Mouse (Mus musculus) intestine, embryonic 15.5 days (tissue): ENCODE measurements around the gene Serinc5. TPM values are rescaled to one million over a fixed set of nuclear protein-coding genes. Genes with fewer than 3 reads are reported as not detected.

Experiments
- ATAC-seq: fragments of 200-750 bp; cut with Nextera tagmentation; 2 replicates; pipeline ENCODE4 v1.8.0; 2017; ENCODE audit warnings: moderate TSS enrichment, moderate library complexity
- H3K27ac ChIP-seq: fragments of 300-500 bp; sonication (generic); 2 replicates; pipeline ENCODE4 v1.5.1; 2015; ENCODE audit warnings: mild to moderate bottlenecking, inconsistent platforms
- H3K27me3 ChIP-seq: fragments of 300-500 bp; sonication (generic); replicated peaks from 2 replicates; pipeline ENCODE4 v1.6.1; 2015; ENCODE audit warnings: inconsistent platforms
- H3K36me3 ChIP-seq: fragments of 300-500 bp; sonication (generic); 2 replicates; pipeline ENCODE4 v1.6.1; 2015; ENCODE audit warnings: inconsistent platforms
- H3K4me1 ChIP-seq: fragments of 300-500 bp; sonication (generic); replicated peaks from 2 replicates; pipeline ENCODE4 v1.6.1; 2015; ENCODE audit warnings: inconsistent platforms
- H3K4me2 ChIP-seq: fragments of 300-500 bp; sonication (generic); replicated peaks from 2 replicates; pipeline ENCODE4 v1.6.1; 2015; ENCODE audit warnings: mild to moderate bottlenecking, inconsistent platforms
- H3K4me3 ChIP-seq: fragments of 300-500 bp; sonication (generic); replicated peaks from 2 replicates; pipeline ENCODE4 v1.5.1; 2015; ENCODE audit warnings: inconsistent platforms
- H3K9ac ChIP-seq: fragments of 300-500 bp; sonication (generic); 2 replicates; pipeline ENCODE4 v1.6.1; 2015; ENCODE audit warnings: inconsistent platforms
- H3K9me3 ChIP-seq: fragments of 300-500 bp; sonication (generic); 2 replicates; pipeline ENCODE4 v1.6.1; 2016; ENCODE audit warnings: inconsistent platforms
- WGBS: fragments of 180-500 bp; shearing (Covaris S2); methylation state at CpG from one replicate; pipeline ENCODE4 v1.1.7; 2015; 5-methylcytosine and 5-hydroxymethylcytosine counted together
- polyA plus RNA-seq: library from polyadenylated mRNA; unstranded; fragments of >200 nt; fragmentation: Nextera tagmentation; extraction: Ambion mirVana; gene quantifications from 2 replicates; pipeline ENCODE4 v1.2.1, GENCODE M21; 2015

Gene Serinc5
- polyA plus RNA-seq, 1 experiment from 2014 or later: 21.4 TPM

- Histone ChIP-seq H3K9me3 (no peaks in the 10 kb centered on the region), H3K4me1 (no peaks in the 10 kb centered on the region), H3K27ac (no peak overlapping the region), H3K9ac (no peak overlapping the region), H3K36me3 (0 out of 2 replicates have a peak, but pooled peaks cover 3% of the 10 kb centered on the region), H3K27me3 (no peaks in the 10 kb centered on the region), H3K4me3 (no peak overlapping the region), H3K4me2 (no peak overlapping the region)
- no peak for ATAC-seq
- 92% methylated on average over 1 of the region's 1 CpGs for WGBS
These were observed 100.9 kb downstream of the Serinc5 start for GRCm38 (mm10) chr13:92711821-92712220.

DNA sequence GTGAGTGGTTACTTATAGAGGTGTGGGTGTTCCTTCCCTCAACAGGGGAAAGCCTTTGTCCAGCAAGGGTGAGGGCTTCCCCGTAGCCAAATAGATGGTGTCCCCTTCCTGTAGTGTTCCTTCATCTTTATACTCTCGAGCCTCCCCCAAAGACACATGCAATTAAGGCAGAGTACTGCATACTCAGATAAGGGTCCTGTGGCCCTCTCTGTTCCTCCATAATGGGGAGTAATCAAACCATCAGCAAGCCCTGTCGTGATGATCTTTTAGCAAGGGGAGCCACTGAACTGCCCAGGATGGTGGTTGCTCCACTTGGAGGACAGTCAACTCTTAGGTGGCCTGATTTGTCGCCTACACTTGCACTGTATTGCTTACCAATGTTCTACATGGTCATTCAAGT is 101.7 kb downstream of the Serinc5 start:
- H3K36me3 ChIP-seq: 0 out of 2 replicates have a peak, but pooled peaks cover 3% of the 10 kb centered on the region
- no peaks in the 10 kb centered on the region for H3K4me1 ChIP-seq
- no peaks in the 10 kb centered on the region for H3K9me3 ChIP-seq
- no peak overlapping the region for H3K4me3 ChIP-seq
- no peak for ATAC-seq
- H3K27me3 ChIP-seq: no peaks in the 10 kb centered on the region
- H3K4me2 ChIP-seq: no peak overlapping the region
- 89% methylated on average over 4 of the region's 4 CpGs for WGBS
- H3K9ac ChIP-seq: no peak overlapping the region
- H3K27ac ChIP-seq: no peak overlapping the region

GRCm38 (mm10) chr13:92717851-92718665 is 107.2 kb downstream of the Serinc5 start:
- Histone ChIP-seq H3K9ac (no peak overlapping the region), H3K4me3 (no peak overlapping the region), H3K27me3 (no peaks in the 10 kb centered on the region), H3K9me3 (no peaks in the 10 kb centered on the region), H3K4me1 (no peaks in the 10 kb centered on the region), H3K36me3 (no peaks in the 10 kb centered on the region), H3K4me2 (no peak overlapping the region), H3K27ac (no peak overlapping the region)
- 90% methylated on average over 3 of the region's 3 CpGs for WGBS
- ATAC-seq: no peak

DNA sequence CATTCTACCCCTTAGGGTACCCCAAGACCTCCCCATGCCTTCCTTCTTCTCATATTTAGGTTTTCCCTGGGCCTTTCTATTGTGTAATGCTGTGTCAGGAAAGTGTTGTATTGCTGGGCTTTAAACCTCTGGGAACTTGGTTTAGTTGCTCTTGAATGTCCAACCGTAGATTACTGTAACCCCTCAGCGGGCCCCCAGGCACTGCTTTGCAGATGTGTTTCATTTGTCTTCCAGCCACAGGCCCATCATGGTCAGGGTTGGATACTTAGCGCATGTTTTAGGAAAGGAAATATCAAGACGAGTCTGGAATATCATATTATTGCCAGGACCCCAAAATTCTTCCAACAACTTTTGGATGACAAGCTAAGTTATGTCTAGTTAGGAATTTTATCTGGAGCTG is 110.1 kb downstream of the Serinc5 start:
- 64% methylated on average over 4 of the region's 4 CpGs for WGBS
- H3K9me3 ChIP-seq: no peaks in the 10 kb centered on the region
- H3K4me3 ChIP-seq: no peak overlapping the region
- no peak overlapping the region for H3K9ac ChIP-seq
- H3K4me1 ChIP-seq: no peaks in the 10 kb centered on the region
- H3K4me2 ChIP-seq: no peak overlapping the region
- no peaks in the 10 kb centered on the region for H3K36me3 ChIP-seq
- H3K27me3 ChIP-seq: no peaks in the 10 kb centered on the region
- ATAC-seq: no peak
- no peak overlapping the region for H3K27ac ChIP-seq

- H3K36me3 ChIP-seq: no peaks in the 10 kb centered on the region
- no peak overlapping the region for H3K4me2 ChIP-seq
- no peak overlapping the region for H3K27ac ChIP-seq
- no peaks in the 10 kb centered on the region for H3K9me3 ChIP-seq
- H3K27me3 ChIP-seq: no peaks in the 10 kb centered on the region
- 0 out of 2 replicates have a peak, but pooled peaks have one; percentile 39 for ATAC-seq
- H3K4me1 ChIP-seq: no peaks in the 10 kb centered on the region
- no peak overlapping the region for H3K9ac ChIP-seq
- no peak overlapping the region for H3K4me3 ChIP-seq
- 60% methylated on average over 5 of the region's 5 CpGs for WGBS
These were observed 111.5 kb downstream of the Serinc5 start for GRCm38 (mm10) chr13:92722389-92722788.

DNA sequence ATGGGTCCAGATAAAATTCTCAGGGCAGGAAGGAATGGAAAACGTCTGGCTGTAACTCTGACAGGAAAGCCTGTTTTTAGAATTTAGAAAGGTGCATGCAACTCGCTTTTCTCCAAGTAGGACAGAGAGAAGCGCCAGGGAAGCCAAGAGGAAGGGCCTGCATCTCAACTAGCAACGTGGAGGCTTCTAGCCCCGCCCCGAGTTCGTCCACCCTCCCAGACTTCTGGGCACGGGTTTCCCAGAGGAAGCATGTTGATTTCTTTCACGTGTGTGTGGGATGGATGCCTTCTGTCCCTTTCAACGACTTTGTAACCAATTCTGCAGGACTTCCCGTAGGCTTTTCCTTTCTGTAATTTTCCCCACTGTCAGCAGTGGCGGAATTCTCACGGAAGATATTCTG is 118.9 kb downstream of the Serinc5 start:
- Histone ChIP-seq H3K27ac (no peak overlapping the region), H3K4me2 (no peak overlapping the region), H3K9ac (no peak overlapping the region), H3K36me3 (no peaks in the 10 kb centered on the region), H3K4me3 (no peak overlapping the region), H3K9me3 (no peaks in the 10 kb centered on the region), H3K4me1 (no peaks in the 10 kb centered on the region), H3K27me3 (no peaks in the 10 kb centered on the region)
- no peak for ATAC-seq
- 43% methylated on average over 13 of the region's 13 CpGs for WGBS

DNA sequence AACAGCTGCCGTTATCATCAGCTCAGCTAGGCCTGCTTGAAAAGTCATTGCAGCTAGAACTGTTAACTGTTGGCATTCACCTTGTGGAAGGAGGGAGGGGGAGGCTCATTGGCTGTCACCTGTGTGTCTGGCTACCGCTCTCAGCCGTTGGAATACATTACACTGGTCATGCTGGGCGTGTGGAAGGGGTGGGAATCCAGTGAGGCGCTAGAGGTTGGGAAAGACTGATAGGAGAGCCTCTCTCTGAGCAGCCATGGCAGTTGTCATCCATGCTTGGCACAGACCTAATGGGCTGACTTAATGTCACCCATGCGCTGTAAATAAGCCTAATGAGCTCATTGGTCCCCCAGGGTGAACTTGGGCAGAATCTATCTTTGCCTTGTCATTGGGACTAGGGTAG is 120.9 kb downstream of the Serinc5 start:
- no peak overlapping the region for H3K27ac ChIP-seq
- no peak overlapping the region for H3K4me3 ChIP-seq
- no peaks in the 10 kb centered on the region for H3K9me3 ChIP-seq
- H3K27me3 ChIP-seq: no peaks in the 10 kb centered on the region
- H3K4me1 ChIP-seq: no peaks in the 10 kb centered on the region
- no peak overlapping the region for H3K9ac ChIP-seq
- no peak for ATAC-seq
- no peaks in the 10 kb centered on the region for H3K36me3 ChIP-seq
- 82% methylated on average over 6 of the region's 6 CpGs for WGBS
- H3K4me2 ChIP-seq: no peak overlapping the region

GRCm38 (mm10) chr13:92732836-92733235 is 121.9 kb downstream of the Serinc5 start:
- Histone ChIP-seq H3K4me2 (no peak overlapping the region), H3K36me3 (no peaks in the 10 kb centered on the region), H3K27ac (no peak overlapping the region), H3K9ac (no peak overlapping the region), H3K4me1 (no peaks in the 10 kb centered on the region), H3K27me3 (no peaks in the 10 kb centered on the region), H3K9me3 (no peaks in the 10 kb centered on the region), H3K4me3 (no peak overlapping the region)
- no peak for ATAC-seq
- 66% methylated on average over 5 of the region's 5 CpGs for WGBS

DNA sequence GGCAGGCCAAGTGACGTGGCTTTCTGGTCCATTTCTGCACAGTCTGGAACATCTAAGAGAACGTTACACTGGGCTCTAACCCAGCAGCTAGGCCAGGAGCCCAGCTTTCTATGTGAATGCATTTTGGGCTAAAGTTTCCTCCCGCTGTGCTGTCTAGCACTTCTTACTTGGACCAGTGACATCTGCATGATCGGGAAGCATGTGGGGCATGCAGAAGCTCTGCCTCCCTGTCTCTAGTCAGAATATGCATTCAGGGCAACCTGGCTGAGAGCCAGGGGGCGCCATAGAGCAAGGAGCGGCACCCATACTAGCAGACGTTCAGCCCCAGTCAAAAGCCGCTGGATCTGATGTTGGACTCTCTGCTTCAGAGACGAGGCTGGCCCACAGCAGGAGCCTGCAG is 122.4 kb downstream of the Serinc5 start:
- Histone ChIP-seq H3K27me3 (no peaks in the 10 kb centered on the region), H3K27ac (no peak overlapping the region), H3K9me3 (no peaks in the 10 kb centered on the region), H3K4me1 (no peaks in the 10 kb centered on the region), H3K4me3 (no peak overlapping the region), H3K36me3 (no peaks in the 10 kb centered on the region), H3K4me2 (no peak overlapping the region), H3K9ac (no peak overlapping the region)
- 45% methylated on average over 9 of the region's 9 CpGs for WGBS
- peak; percentile 71; the same call in 1 of the 2 replicates for ATAC-seq

DNA sequence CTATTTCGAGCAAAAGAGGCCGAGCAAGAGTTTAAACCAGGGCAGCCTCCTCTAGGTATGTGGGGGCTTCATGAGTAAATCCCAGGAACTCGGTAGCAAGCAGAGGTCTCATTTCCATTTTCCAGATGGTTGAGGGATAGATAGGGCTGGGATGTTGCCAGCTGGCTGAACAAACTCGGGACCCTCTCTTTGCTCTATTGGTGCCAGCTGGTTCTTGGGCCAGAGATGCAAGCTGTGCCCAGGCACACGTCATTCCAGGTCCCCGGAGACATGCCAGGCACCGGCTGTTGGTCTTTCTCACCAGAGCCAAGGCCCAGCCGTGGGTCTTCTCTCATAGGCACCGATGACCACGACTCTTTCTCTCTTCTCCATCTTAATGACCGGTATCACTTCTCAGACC is 122.8 kb downstream of the Serinc5 start:
- Histone ChIP-seq H3K27me3 (no peaks in the 10 kb centered on the region), H3K4me2 (no peak overlapping the region), H3K27ac (no peak overlapping the region), H3K4me3 (no peak overlapping the region), H3K9me3 (no peaks in the 10 kb centered on the region), H3K4me1 (0 out of 2 replicates have a peak, but pooled peaks cover under 1% of the 10 kb centered on the region), H3K9ac (no peak overlapping the region), H3K36me3 (no peaks in the 10 kb centered on the region)
- ATAC-seq: no peak
- 82% methylated on average over 11 of the region's 11 CpGs for WGBS

GRCm38 (mm10) chr13:92735693-92736092 is 124.8 kb downstream of the Serinc5 start:
- ATAC-seq: no peak
- H3K4me1 ChIP-seq: 0 out of 2 replicates have a peak, but pooled peaks cover 4% of the 10 kb centered on the region
- H3K36me3 ChIP-seq: no peaks in the 10 kb centered on the region
- no peak overlapping the region for H3K27ac ChIP-seq
- no peak overlapping the region for H3K4me3 ChIP-seq
- no peaks in the 10 kb centered on the region for H3K27me3 ChIP-seq
- H3K9ac ChIP-seq: no peak overlapping the region
- H3K9me3 ChIP-seq: no peaks in the 10 kb centered on the region
- 75% methylated on average over 1 of the region's 1 CpGs for WGBS
- no peak overlapping the region for H3K4me2 ChIP-seq

DNA sequence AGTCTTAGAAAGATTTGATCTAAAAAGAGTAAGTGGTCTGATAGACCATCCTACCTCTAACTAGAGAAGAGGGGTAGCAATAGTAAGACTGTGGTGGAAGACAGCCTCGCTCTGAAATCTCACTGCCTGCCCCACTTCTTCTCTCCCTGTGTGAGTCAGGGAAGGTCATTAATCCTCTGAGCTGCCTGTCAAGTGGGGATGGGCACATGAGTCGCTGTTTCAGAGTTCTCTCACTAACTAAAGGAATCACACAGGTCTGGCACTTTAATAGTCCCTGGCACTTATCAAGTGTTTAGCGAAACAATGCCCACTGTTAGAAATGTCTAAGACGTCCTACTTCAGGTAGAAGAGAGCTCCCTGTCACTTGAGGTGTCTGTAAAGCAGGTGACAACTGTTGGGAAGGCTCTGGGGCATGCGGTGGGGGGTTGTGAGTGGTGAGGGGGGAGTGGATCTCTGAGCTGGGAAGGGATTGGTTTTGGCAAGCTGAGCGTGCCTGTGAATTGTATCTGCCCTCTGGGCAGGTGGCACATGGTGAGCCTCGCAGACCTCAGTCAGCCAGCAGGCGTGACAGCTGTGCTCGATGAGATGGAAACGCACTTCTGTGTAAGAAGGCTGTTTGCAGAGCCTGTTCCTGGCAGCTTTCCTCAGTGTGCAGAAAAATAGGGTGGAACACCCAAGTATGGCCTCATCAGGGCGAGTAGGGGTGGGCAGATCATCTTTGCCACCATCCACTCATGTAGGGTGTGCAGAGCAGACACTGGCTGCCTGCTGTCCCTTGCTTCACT is 125.8 kb downstream of the Serinc5 start:
- Histone ChIP-seq H3K4me3 (no peak overlapping the region), H3K9me3 (no peaks in the 10 kb centered on the region), H3K9ac (no peak overlapping the region), H3K27me3 (no peaks in the 10 kb centered on the region), H3K4me1 (0 out of 2 replicates have a peak, but pooled peaks cover 4% of the 10 kb centered on the region), H3K36me3 (no peaks in the 10 kb centered on the region), H3K27ac (no peak overlapping the region), H3K4me2 (no peak overlapping the region)
- ATAC-seq: no peak
- WGBS: 60% methylated on average over 11 of the region's 11 CpGs
